Mouse (Mus musculus) thymus, adult 2 months (tissue): ENCODE results near the gene Stx5a. TPM values are rescaled to one million over a fixed set of nuclear protein-coding genes. Genes with fewer than 3 reads are reported as not detected.

Experiments used
- DNase-seq: peaks from one replicate; pipeline ENCODE4 v3.0.0; 2021
- H3K27ac ChIP-seq: fragments of 200-500 bp; 2 replicates; pipeline ENCODE4 v1.5.1; 2012; ENCODE audit warnings: low read length, control low read depth; ENCODE audit not compliant: control insufficient read depth, insufficient read depth
- H3K27me3 ChIP-seq: fragments of 200-500 bp; 2 replicates; pipeline ENCODE4 v1.6.1; 2012; ENCODE audit warnings: mild to moderate bottlenecking, low read length, moderate library complexity, mixed read lengths; ENCODE audit not compliant: control insufficient read depth, insufficient read depth
- H3K36me3 ChIP-seq: fragments of 200-500 bp; 2 replicates; pipeline ENCODE4 v1.6.1; 2012; ENCODE audit warnings: mild to moderate bottlenecking, low read length, moderate library complexity; ENCODE audit not compliant: control insufficient read depth, insufficient read depth
- H3K4me1 ChIP-seq: fragments of 200-500 bp; replicated peaks from 2 replicates; pipeline ENCODE4 v1.6.1; 2012; ENCODE audit warnings: low read length; ENCODE audit not compliant: control insufficient read depth, insufficient read depth
- H3K4me3 ChIP-seq: fragments of 200-500 bp; 2 replicates; pipeline ENCODE4 v1.5.1; 2012; ENCODE audit warnings: mild to moderate bottlenecking, low read length, control low read depth, moderate library complexity; ENCODE audit not compliant: control insufficient read depth, insufficient read depth
- CTCF ChIP-seq: fragments of 200-500 bp; IDR thresholded peaks from 2 replicates; pipeline ENCODE4 v1.5.1; 2012; ENCODE audit warnings: mild to moderate bottlenecking, control low read depth, low read length, moderate library complexity, borderline replicate concordance; ENCODE audit not compliant: control insufficient read depth, poor library complexity, insufficient read depth; ENCODE audit errors: extremely low read depth
- POLR2A ChIP-seq: fragments of 200-500 bp; IDR thresholded peaks from 2 replicates; pipeline ENCODE4 v1.6.1; 2012; ENCODE audit warnings: mild to moderate bottlenecking, low read length, control low read depth, moderate library complexity; ENCODE audit not compliant: control insufficient read depth, poor library complexity, insufficient read depth; ENCODE audit errors: extremely low read depth
- WGBS: fragments of 180-500 bp; shearing (Covaris S2); methylation state at CpG from one replicate; pipeline ENCODE4 v1.1.7; 2018; 5-methylcytosine and 5-hydroxymethylcytosine counted together
- polyA plus RNA-seq: library from polyadenylated mRNA; depleted of rRNA; stranded (reverse); fragments of >200 nt; gene quantifications from 2 replicates; pipeline ENCODE4 v1.2.3, GENCODE M21; 2012

Gene Stx5a
- polyA plus RNA-seq, 1 experiment = 137 TPM

- Histone ChIP-seq H3K27ac (peak overlapping the region; percentile 75), H3K4me1 (peaks cover 3% of the 10 kb centered on the region; the same call in 1 of the 2 replicates), H3K36me3 (peaks cover 24% of the 10 kb centered on the region), H3K4me3 (peak overlapping the region; percentile 73), H3K27me3 (no peaks in the 10 kb centered on the region)
- WGBS = 0% methylated on average over 5 of the region's 5 CpGs
- no peak for DNase-seq
- no peak for TF ChIP-seq POLR2A
- TF ChIP-seq CTCF = no peak
These were observed 18.7 kb upstream of the Stx5a start for GRCm38 (mm10) chr19:8722559-8722906.

GRCm38 (mm10) chr19:8722907-8723573 lies 18.2 kb upstream of the Stx5a start, which contains the start of gene Slc3a2:
Slc3a2 (minus strand) TSS chr19:8723369.
- no peaks in the 10 kb centered on the region for H3K27me3 ChIP-seq
- TF ChIP-seq POLR2A = peak; percentile 83
- peak; percentile 41; the same call in 1 of the 2 replicates for TF ChIP-seq CTCF
- H3K27ac ChIP-seq = peak within 1 kb of the TSS; percentile 75
- WGBS = under 1% methylated on average over 50 of the region's 50 CpGs
- H3K4me1 ChIP-seq = peaks cover 3% of the 10 kb centered on the region; the same call in 1 of the 2 replicates
- H3K36me3 ChIP-seq = peaks cover 24% of the 10 kb centered on the region
- DNase-seq = peak; percentile 95
- H3K4me3 ChIP-seq = peak within 1 kb of the TSS; percentile 73

GRCm38 (mm10) chr19:8723574-8724346 lies 17.5 kb upstream of the Stx5a start:
- TF ChIP-seq POLR2A = no peak
- no peak for TF ChIP-seq CTCF
- H3K36me3 ChIP-seq = peaks cover 24% of the 10 kb centered on the region
- peak overlapping the region; percentile 55 for H3K27ac ChIP-seq
- under 1% methylated on average over 20 of the region's 20 CpGs for WGBS
- DNase-seq = no peak
- peaks cover 3% of the 10 kb centered on the region; the same call in 1 of the 2 replicates for H3K4me1 ChIP-seq
- H3K27me3 ChIP-seq = no peaks in the 10 kb centered on the region
- peak overlapping the region; percentile 56 for H3K4me3 ChIP-seq

GRCm38 (mm10) chr19:8724392-8724791 lies 16.8 kb upstream of the Stx5a start:
- no peak for DNase-seq
- Histone ChIP-seq H3K27ac (no peak overlapping the region), H3K27me3 (no peaks in the 10 kb centered on the region), H3K4me3 (no peak overlapping the region), H3K4me1 (peaks cover 3% of the 10 kb centered on the region; the same call in 1 of the 2 replicates), H3K36me3 (peaks cover 24% of the 10 kb centered on the region)
- WGBS = 5% methylated on average over 2 of the region's 2 CpGs
- no peak for TF ChIP-seq POLR2A
- TF ChIP-seq CTCF = no peak

- no peak overlapping the region for H3K4me3 ChIP-seq
- 77% methylated on average over 4 of the region's 4 CpGs for WGBS
These were observed 16.1 kb upstream of the Stx5a start for GRCm38 (mm10) chr19:8725081-8725613.

More at GRCm38 (mm10) chr19:8725081-8725613, 16.1 kb upstream of the Stx5a start:
- Histone ChIP-seq H3K27ac (no peak overlapping the region), H3K4me1 (peaks cover 3% of the 10 kb centered on the region; the same call in 1 of the 2 replicates), H3K27me3 (no peaks in the 10 kb centered on the region), H3K36me3 (peaks cover 24% of the 10 kb centered on the region)
- TF ChIP-seq POLR2A = no peak
- TF ChIP-seq CTCF = no peak
- DNase-seq = no peak
